Mouse (Mus musculus): ENCODE data around the gene Izumo1r. TPM values are rescaled to one million over a fixed set of nuclear protein-coding genes. Genes with fewer than 3 reads are reported as not detected.

Izumo1r gene
- total RNA-seq, 2 experiments from 2014 or later = 1.9 TPM; not detected in 1

GRCm38 (mm10) chr9:14872181-14872930 is 31.4 kb downstream of the Izumo1r start:
- no peak for ATAC-seq (replicated peaks; ENCODE audit: low FRiP score, low TSS enrichment, poor library complexity, severe bottlenecking)

DNA sequence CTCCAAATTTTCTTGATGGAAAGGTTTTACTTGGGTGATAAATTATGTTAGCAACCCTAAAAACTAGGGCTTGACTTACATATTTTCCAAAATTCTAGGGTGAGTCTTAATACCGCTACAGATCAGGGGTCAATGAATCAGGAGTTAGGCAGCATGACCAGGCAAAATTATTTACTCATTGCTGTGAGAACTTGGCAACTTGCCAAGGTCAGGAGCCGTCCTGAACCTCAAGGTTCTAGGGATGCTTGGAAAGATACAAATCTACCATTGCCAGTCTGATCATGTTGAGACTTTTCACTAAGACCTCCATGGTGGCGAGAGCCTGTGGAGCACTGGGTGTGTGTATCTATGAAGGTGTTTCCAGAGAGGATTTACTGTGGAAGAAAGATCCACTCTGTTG is 32.2 kb downstream of the Izumo1r start:
- no peak for ATAC-seq (replicated peaks; ENCODE audit: low FRiP score, low TSS enrichment, poor library complexity, severe bottlenecking)

GRCm38 (mm10) chr9:14870802-14871201 is 32.9 kb downstream of the Izumo1r start:
- ATAC-seq (replicated peaks; ENCODE audit: low FRiP score, low TSS enrichment, poor library complexity, severe bottlenecking) = no peak

DNA sequence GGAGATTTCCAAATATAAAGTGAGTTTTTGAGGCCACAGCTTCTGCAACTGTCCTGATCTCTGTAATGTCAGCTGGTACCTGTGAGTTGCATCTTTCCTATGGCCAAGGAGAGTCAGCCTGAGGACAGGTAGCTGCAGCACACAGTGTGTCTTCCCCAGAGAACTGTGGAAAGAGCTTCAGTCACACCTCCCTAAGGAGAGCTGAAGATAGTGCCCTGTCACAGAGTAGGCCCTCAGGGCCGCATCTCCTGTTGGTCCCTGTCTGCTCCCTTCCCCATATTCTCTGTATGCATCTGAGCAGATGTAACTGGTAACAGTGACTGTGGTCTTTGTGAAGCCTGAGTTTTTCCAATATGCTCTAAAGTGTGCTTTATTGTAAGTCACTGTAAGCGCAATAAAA is 33.4 kb downstream of the Izumo1r start:
- ATAC-seq (replicated peaks; ENCODE audit: low FRiP score, low TSS enrichment, poor library complexity, severe bottlenecking) = no peak

DNA sequence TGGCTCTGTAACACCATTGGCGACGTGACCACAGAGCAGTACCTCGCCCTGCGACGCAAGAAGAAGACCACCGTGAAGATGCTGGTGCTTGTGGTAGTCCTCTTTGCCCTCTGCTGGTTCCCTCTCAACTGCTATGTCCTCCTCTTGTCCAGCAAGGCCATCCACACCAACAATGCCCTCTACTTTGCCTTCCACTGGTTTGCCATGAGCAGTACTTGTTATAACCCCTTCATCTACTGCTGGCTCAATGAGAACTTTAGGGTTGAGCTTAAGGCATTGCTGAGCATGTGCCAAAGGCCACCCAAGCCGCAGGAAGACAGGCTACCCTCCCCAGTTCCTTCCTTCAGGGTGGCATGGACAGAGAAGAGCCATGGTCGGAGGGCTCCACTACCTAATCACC is 35.4 kb downstream of the Izumo1r start:
- ATAC-seq (replicated peaks; ENCODE audit: low FRiP score, low TSS enrichment, poor library complexity, severe bottlenecking) = no peak

GRCm38 (mm10) chr9:14866957-14867356 is 36.8 kb downstream of the Izumo1r start:
- peak; percentile 83 for ATAC-seq (replicated peaks; ENCODE audit: low FRiP score, low TSS enrichment, poor library complexity, severe bottlenecking)

- ATAC-seq (replicated peaks; ENCODE audit: low FRiP score, low TSS enrichment, poor library complexity, severe bottlenecking) = no peak
These were observed 39.0 kb downstream of the Izumo1r start for GRCm38 (mm10) chr9:14864726-14865125.

DNA sequence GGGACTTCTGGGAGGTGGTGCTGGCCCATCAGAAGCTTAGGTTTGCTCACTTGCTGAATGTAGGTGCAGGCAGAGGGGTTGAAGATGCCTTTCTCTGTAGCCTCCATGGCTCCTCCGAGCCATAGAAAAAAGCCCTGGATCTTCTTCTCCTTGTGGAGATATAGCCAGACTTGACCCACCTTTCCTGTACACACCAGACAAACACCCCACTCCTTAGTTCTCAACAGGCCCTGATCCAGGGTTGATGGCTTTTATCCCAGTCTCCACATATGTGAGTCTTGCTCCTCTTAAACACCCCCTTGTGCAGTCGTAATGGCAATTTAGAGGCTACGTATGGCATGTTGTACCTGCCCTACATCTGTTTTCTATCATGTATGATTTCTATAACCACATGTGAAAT is 40.6 kb downstream of the Izumo1r start:
- ATAC-seq (replicated peaks; ENCODE audit: low FRiP score, low TSS enrichment, poor library complexity, severe bottlenecking) = no peak

DNA sequence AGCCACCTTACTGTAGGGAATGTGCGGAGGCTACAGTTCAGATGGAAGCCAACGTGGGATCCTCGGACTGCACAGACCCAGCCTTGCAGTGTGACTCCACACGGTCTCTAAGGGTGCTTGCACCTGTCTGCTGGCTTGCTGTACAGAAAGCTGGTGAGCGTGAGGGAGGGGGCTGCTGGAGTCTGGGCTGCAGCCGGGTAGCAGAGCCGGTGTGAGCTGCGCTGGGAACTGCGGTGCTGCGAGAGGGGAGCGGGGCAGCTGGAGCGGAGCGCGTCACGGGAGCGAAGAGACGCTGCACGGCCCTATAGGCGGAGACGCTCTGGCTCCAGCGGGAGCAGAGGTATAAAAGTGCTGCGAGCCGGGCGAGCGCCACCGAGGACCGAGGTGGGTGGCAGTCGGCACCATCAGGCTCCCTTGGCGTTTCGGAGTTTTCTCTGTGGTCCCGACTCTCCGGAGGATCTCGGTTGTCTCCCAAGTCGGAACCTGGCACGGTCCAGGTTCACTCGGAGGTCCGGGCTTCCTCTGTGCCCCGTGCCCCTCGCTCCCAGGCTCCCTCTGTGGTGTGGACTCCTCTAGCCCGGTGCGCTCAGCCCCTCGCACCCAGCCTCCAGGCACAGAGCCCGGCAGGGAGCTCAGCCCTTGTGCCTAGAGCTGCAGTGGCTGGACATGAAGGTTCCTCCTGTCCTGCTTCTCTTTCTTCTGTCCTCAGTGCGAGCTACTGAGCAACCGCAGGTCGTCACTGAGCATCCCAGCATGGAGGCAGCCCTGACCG is 43.7 kb downstream of the Izumo1r start, which contains the start of gene Gpr83:
TSS of gene Gpr83 (plus strand) at position 343 of the 772 bp plus-strand sequence.
- 0 out of 2 replicates have a peak, but pooled peaks have one; percentile 18 for ATAC-seq (replicated peaks; ENCODE audit: low FRiP score, low TSS enrichment, poor library complexity, severe bottlenecking)

DNA sequence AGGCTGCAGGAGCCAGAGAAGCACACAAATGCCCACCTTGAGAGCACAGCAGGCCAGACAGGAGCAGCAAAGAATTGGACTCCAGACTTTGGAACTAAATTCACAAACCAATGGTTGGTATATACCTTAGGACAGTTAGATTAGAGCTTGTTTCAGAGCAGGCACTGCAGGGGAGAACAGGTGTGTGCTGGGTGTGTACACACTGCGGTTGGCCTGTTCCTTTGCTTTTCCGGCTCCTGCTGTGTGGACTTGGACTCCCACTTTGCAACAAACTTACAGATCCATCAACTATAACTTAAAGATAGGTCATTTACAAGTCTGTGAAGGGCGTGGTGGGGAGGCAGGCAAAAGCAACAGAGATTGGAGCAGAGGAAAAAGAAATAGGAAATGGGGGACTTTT is 45.0 kb downstream of the Izumo1r start:
- no peak for ATAC-seq (replicated peaks; ENCODE audit: low FRiP score, low TSS enrichment, poor library complexity, severe bottlenecking)

DNA sequence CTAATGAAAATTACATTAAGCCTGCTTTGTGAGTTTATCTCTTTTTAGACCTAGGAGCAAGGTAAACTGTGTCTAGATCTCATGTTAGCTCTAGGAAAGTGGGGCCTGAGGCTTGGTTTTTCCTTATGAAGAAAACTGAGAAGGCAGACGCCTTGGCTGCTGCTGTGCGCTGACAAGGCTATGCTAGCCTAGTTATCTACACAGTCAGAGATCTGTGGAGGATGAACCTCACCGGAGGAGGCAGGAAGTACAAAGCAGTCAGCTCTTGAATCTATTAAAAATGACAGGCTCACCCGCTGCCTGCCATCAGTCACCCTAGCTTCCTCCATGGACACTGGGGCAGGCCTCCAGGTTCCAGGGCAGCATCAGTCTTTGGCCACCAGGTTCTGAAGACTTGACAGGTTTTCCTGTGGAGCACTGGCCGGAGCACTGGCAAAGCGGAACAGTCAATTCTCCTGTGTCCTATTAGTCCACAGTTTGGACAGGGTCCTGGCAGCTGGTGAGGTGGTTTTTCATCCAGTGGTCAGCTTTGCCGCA is 45.5 kb downstream of the Izumo1r start:
- ATAC-seq (replicated peaks; ENCODE audit: low FRiP score, low TSS enrichment, poor library complexity, severe bottlenecking) = no peak

DNA sequence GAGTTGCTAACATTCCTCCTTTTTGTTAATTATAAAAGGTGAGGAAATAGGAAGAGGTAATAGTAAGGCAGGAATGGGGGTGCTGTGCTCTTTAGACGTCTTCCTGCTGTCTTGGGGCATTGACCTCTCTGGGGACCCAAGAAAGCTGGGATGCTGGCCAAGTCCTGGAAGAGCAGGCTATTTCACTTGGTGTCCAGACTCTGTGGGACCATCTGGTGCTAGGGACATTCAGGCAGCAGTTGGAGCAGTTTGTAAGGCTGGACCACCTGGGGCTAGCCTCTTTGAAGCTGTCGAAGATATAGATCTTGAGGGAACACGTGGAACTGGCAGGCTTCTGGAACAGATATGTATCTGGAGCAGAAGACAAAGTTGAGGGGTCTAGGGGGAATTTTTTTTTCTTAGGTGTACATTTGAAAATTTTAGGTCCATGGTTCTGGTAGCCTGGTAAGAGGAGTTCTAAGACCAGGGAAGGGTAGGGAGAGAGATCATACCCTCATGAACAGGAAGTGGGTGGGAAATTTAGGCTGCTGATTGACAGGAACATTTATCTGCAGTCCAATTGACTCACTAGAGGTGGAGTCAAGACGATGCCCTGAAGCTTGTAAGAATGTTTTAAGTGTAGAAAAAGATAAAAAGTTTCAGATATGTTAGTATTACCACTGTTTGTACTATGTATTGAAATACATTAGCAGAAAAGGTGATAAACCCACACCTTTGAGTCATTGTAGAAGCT is 46.7 kb downstream of the Izumo1r start:
- no peak for ATAC-seq (replicated peaks; ENCODE audit: low FRiP score, low TSS enrichment, poor library complexity, severe bottlenecking)

- no peak for ATAC-seq (replicated peaks; ENCODE audit: low FRiP score, low TSS enrichment, poor library complexity, severe bottlenecking)
These were observed 49.2 kb downstream of the Izumo1r start for GRCm38 (mm10) chr9:14854585-14854984.

DNA sequence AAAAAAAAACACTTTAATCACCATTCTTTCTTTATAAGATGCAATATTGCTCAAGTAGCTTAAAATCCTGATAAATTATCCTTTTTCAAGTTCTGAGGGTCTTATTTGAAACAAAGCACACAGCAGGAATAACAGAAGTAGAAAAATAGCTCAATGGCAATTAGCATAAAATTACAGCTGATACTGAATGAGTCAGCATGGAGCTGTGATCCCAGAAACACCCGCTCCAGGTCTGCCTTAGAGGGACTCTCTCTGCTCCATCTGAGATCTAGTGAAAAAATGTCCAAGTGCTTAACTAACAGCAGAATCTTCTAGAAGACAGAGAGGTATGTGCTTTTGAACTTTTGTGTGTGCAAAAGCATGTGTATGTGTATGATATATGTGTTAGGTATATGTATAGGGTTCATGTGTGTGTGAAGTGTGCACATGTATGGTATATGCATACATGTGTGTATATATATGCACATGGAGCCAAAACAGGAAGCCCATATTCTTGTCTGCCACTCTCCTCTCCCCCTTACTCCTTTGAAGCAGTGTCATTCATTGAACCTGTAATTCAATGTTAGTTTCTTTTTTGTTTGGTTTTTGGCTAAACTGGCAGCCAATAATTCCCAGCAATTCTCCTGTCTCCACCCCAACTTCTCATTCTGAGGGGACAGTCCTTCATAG is 55.3 kb downstream of the Izumo1r start:
- ATAC-seq (replicated peaks; ENCODE audit: low FRiP score, low TSS enrichment, poor library complexity, severe bottlenecking) = no peak

GRCm38 (mm10) chr9:14846428-14846827 is 57.3 kb downstream of the Izumo1r start:
- ATAC-seq (replicated peaks; ENCODE audit: low FRiP score, low TSS enrichment, poor library complexity, severe bottlenecking) = no peak

DNA sequence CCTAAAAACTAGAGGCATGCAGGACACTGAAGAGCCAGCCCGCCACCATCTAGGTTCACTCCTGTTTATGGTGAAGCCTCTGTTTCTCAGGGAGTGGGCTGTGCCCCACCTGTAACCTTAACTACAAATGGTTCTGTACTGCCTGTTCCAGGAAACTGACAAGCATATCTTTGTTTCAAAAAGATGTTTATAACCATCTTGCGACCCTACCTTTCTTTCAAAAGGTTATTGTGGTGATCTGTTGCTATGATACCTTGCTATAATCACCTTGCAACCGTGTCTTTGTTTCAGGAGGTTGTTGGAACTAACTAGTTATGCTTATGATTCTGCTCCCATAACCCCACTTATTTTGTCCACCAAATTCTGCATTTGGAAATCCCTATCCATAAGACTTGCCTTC is 59.8 kb downstream of the Izumo1r start:
- no peak for ATAC-seq (replicated peaks; ENCODE audit: low FRiP score, low TSS enrichment, poor library complexity, severe bottlenecking)

- no peak for ATAC-seq (replicated peaks; ENCODE audit: low FRiP score, low TSS enrichment, poor library complexity, severe bottlenecking)
These were observed 60.4 kb downstream of the Izumo1r start for GRCm38 (mm10) chr9:14843311-14843857.

- ATAC-seq (replicated peaks; ENCODE audit: low FRiP score, low TSS enrichment, poor library complexity, severe bottlenecking) = no peak
These were observed 61.6 kb downstream of the Izumo1r start for GRCm38 (mm10) chr9:14841878-14842761.

Data from megakaryocyte-erythroid progenitor cell, adult 5-6 weeks (primary cell).